Mouse (Mus musculus): ENCODE results near the gene Sgtb.

The Sgtb gene

GRCm38 (mm10) chr13:104109288-104109815 is at the start of gene Sgtb, which contains the start of gene Nln:
TSS of gene Sgtb (plus strand) at chr13:104109741.
TSS of gene Nln (minus strand) at chr13:104109614.
- DNase-seq (ENCODE audit: low spot score), result peak; percentile 94

DNA sequence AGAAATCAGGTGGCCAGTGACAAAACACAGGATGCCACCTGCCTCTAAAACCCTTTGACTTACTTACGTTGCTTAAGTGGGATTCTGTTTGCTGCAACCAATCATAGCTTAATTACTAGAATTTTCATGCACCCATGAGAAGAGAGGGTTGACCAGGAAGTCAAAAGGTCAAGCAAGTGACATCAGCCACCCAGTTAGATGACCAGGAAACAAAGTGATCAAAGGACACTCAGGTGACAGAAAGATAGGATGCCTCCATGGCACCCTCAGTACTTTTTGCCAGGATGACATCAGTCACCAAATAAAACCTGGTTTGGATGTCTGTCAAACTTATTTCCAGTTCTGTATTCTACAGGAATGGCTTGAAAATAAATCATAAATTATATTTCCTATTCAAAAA is 49.3 kb upstream of the Sgtb start:
- no peak for DNase-seq (ENCODE audit: low spot score)

DNA sequence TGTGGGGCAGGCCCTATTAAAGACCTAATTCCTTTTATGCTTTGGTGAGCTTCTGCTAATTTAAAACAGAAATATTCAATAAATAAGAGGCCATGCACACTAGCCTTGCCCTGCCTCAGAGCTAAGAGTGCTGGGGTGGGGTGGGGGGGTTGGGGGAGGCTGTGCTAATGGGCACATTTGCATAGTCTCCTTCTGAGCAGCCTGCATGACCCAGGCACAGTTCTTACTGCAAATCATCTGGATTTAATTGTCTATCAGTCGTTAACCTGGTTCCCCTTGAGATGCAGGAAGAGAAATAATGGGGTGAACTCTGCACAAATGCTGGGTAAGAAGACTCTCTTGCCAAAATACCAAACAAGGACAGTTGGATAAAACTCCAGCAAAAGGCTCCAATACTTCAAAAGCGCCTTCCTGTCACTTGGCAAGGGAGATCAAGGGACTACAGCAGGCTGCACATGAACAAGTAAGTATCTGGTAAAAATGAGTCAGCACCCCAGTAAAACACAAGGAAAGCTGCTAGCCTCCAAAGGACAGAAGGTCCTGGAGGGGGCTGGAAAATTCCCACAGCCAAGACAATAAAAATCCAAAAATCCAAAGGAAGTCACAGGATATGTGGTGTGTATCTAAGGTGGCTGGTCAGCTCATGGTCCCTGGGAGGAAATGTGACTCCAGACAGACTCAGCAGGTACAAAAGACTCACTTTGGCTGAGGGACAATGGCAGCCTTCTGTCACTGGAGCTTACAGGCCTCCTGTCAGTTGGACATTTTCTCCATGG is 47.4 kb upstream of the Sgtb start:
- DNase-seq (ENCODE audit: low spot score), result peak; percentile 17

DNA sequence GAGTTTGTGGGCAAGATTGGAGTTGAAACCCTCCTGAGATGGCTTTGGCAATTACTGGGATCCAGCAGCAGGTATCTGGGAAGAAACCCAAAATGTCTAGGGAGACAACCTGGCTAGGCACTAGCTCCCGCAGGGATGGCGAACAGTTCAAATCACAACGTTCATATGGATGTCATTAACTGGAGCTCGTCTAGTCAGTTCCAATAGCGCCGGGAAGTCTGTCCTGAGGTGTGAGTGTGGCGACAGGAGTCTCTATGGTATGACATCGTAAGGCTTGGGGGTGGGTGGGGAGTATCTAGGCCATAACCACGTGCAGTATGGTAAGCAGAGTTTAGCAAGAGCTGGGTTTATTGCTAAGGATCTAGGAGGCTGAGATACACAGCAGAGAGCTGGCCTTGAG is 46.5 kb upstream of the Sgtb start:
- no peak for DNase-seq (ENCODE audit: low spot score)

- DNase-seq (ENCODE audit: low spot score), result no peak
These were observed 43.7 kb upstream of the Sgtb start for GRCm38 (mm10) chr13:104065649-104066347.

DNA sequence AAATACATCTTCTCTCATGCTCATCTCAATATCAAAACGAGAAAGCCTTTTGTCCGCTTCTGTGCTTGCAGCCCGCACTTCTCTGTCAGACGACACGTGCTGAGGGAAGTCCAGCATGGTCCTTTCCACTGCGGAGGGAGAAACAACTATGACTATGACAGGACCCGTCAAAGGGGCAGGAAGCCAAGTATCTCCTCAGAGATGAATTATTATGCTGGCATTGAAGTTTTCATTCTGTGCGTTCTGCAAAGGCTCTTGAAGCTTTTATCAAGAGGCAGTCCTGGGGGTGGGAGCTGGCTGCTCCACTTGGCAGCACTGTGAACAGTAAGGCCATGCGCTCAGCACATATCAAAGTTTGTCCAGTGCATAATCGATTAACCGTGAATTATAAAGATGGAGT is 40.3 kb upstream of the Sgtb start:
- no peak for DNase-seq (ENCODE audit: low spot score)

GRCm38 (mm10) chr13:104070703-104071102 is 38.8 kb upstream of the Sgtb start:
- DNase-seq (ENCODE audit: low spot score), result no peak

GRCm38 (mm10) chr13:104072351-104072750 is 37.2 kb upstream of the Sgtb start:
- no peak for DNase-seq (ENCODE audit: low spot score)

DNA sequence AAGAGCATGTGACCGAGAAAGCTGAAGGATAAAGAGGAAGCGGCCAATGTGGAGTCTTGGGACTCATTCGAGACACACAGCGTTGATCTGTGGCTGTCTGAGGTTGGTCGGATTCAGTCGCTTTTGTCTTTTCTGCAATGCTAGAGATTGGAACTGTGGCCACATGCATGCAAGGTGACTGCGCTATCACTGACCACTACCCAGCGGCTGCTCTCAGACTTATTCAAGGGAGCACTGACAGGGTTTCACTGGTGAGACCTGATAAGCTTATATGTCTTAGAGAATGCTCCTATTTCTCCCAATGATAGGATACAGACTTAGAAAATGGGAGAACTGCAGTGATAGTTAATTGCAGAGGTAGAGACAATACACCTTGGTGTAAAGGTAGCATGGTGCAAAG is 35.3 kb upstream of the Sgtb start:
- DNase-seq (ENCODE audit: low spot score), result no peak

DNA sequence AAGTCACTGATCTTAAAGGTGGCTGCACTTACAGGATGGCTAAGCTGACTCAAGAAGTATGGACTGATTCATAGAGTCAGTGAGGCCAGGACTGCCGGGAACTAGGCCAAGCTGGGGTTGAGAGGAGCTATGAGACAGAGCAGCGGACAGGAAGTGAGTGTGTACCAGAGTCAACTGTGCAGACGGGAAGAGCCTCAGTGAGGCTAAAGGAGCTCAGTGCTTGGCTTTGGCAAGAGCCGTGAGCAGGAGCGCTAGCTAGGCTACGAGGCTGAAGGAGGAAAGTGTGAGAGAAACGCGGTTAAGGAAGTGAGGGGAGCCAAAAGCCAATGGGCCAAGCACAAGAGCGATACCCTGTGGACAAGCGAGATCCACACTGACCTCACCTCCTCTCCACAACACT is 34.8 kb upstream of the Sgtb start:
- no peak for DNase-seq (ENCODE audit: low spot score)

DNA sequence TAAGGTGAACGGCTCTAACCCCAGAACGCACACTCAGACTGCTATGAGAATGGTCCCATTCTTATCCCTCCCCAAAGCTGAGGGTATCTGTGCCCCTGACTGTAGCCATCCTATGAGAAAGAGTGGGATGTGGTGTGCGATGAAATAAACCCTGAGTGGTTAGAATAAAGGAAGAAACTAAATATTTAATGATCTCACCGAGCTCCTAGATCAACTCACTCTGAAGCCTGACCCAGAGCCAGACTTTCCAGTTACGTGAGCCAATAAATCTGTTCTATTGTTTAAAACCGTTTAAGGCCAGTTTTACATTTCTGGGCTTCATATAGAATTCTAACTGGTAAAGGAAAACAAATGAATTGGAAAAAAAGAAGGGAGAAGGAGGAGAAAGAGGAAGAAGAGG is 32.5 kb upstream of the Sgtb start:
- DNase-seq (ENCODE audit: low spot score), result no peak

- DNase-seq (ENCODE audit: low spot score), result no peak
These were observed 27.0 kb upstream of the Sgtb start for GRCm38 (mm10) chr13:104082504-104082903.

DNA sequence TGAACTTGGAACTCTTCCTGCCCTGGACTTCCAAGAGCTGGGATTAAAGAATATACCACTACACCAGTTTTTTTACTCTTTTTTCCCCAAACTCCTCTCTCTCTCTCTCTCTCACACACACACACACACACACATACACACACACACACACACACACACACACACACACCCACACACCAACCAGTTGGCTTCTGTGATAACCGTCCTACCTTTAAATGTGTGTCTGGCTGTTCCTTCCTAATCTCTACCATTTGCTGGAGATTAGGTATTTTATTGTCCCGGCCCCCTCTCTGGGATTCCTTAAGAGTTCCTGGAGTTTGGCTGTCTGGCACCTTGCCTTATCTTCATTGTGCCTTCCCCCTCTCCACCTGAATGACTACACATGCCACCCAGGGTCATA is 24.9 kb upstream of the Sgtb start:
- no peak for DNase-seq (ENCODE audit: low spot score)

GRCm38 (mm10) chr13:104089387-104089786 is 20.2 kb upstream of the Sgtb start:
- DNase-seq (ENCODE audit: low spot score), result peak; percentile 63

DNA sequence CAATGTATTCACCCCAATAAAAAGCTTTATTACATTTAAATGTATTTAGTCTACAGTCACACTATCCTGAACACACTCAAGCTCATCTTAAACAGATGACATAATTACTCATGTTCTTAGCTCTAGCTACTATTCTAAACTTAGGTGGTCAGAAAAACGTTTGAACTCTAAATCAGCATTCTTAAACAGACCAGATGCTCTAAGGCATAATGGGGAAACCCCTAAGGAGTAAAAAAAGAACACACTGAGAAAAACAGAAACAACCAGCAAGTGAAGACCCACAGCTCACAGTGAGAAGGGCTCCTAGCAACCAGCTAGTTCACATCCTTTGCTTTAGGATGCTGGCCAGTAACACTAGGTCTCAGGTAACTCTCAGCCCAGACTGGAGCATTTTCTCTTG is 17.8 kb upstream of the Sgtb start:
- DNase-seq (ENCODE audit: low spot score), result no peak

GRCm38 (mm10) chr13:104094531-104095385 is 14.8 kb upstream of the Sgtb start:
- DNase-seq (ENCODE audit: low spot score), result peak; percentile 44

- no peak for DNase-seq (ENCODE audit: low spot score)
These were observed 13.6 kb upstream of the Sgtb start for GRCm38 (mm10) chr13:104095955-104096354.

- DNase-seq (ENCODE audit: low spot score), result no peak
These were observed 12.4 kb upstream of the Sgtb start for GRCm38 (mm10) chr13:104097190-104097589.

DNA sequence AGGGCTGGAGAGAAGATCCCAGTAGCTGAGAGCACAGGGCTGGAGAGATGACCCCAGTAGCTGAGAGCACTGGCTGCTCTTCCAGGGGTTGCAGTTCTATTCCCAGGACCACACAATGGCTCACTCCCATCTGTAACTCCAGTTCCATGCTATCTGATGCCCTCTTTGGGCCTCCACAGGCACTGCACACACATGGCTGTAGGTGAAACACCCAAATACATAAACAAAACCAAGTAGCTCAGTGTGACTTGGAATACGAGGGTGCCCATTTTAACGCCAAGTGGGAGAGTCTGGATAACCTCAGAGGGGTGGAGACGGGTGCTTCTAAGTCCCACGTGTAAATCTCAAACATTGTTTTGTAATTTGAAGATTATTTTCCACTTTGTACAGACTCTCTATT is 9.1 kb upstream of the Sgtb start:
- no peak for DNase-seq (ENCODE audit: low spot score)

DNA sequence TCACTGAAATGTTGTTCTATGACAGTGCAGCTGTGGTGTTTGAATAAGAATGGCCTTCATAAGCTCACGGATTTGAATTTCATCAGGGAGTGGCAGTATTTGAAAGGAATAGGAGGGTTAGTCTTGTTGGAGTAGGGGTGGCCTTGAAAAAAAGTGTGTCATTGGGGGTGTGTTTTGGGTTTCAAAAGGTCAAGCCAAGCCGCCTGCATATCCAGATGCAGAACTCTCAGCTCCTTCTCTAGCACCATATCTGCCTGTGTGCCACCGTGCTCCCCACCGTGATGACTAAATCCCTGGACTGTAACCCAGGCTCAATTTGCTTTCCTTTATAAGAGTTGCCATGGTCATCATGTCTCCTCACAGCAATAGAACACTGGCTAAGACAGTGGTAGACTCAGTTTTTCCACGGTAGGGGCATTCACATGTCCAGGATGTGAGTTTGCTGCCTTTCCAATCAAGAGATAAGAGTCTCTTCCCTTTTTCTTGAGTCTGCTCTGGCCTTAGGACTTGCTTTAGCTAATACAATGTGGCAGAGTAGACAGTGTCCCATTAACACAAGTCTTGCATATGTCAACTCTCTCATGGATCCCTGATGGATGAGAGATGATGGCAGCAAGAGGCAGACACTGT is 7.8 kb upstream of the Sgtb start:
- DNase-seq (ENCODE audit: low spot score), result no peak

GRCm38 (mm10) chr13:104108651-104109287 is 772 bp upstream of the Sgtb start:
- peak; percentile 35 for DNase-seq (ENCODE audit: low spot score)
